In the genomic region with DNA sequence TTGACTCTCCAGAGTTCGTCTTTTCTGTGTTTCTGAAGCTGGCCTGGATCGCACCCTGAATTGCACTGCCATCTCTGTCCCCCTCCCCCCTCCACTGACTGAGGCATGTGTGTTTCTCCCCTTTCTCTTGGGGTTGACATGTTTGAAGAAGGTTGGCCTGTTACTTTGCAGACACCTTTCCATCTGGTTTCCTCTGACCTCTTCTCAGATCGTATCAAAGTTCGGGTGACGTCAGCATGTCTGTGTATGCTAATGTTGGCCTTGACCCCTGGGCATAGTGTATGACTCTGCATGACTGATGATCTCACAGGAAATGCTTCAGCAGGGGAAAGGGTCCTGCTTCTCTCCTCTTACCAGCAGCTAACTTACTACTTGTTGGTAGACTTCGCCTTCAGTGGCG, we compare ENCODE assay signal across 22 mouse cellular contexts. TPM values are rescaled to one million over a fixed set of nuclear protein-coding genes. Genes with fewer than 3 reads are reported as not detected.
DNase-seq lines count a peak whose midpoint lies in the region; ATAC-seq and TF ChIP-seq lines count a peak whose summit lies in the region.
"Had no signal": no experiment of that assay in that cellular context is flagged by ENCODE, and none has a peak within 500 bp of the region (broad histone marks: within the 10 kb centered on the region; RNA-seq: fewer than 3 reads in every experiment).

No protein-coding gene starts in this region.

- DNase-seq in CD4-positive, CD25-positive, alpha-beta regulatory T cell, adult 2 months (ENCODE audit: low read depth, low spot score) = peak; percentile 50
- peak; percentile 52 to 56 for DNase-seq in B cell, adult 2 months
- peak; percentile 25 for DNase-seq in naive thymus-derived CD4-positive, alpha-beta T cell, adult 2 months (ENCODE audit: low read depth)
- no peak for DNase-seq in Muller cell, postnatal 12 days (ENCODE audit: inconsistent ontology term)
- DNase-seq in kidney, adult 18-20 months = no peak
- DNase-seq in midbrain, postnatal 0 days (ENCODE audit: low spot score) = no peak
- DNase-seq: adrenal gland, postnatal 25 days; cerebellum, adult 18-20 months; heart, adult 18-20 months; kidney, postnatal 4 days; left cerebral cortex, postnatal 4 days; liver, embryonic 13.5 days; right cerebral cortex, postnatal 25 days; thymus, postnatal 14 days had no signal

- H3K4me1 ChIP-seq in midbrain, postnatal 0 days (ENCODE audit: insufficient read depth, low read length) = no peaks in the 10 kb centered on the region
- H3K4me1 ChIP-seq: heart, embryonic 13.5 days; kidney, embryonic 15.5 days; midbrain, embryonic 13.5 days had no signal

- no peak for ATAC-seq in CD4-positive, CD25-positive, alpha-beta regulatory T cell, adult 4 months
- peak; percentile 13; the same call in 1 of the 2 replicates for ATAC-seq in erythroblast, adult 5-6 weeks (replicated peaks; ENCODE audit: low FRiP score, poor library complexity, severe bottlenecking)
- no peak for ATAC-seq in midbrain, postnatal 0 days (ENCODE audit: low FRiP score)
- ATAC-seq: intestine, embryonic 16.5 days; midbrain, embryonic 13.5 days had no signal

- no peak overlapping the region for H3K4me3 ChIP-seq in midbrain, postnatal 0 days (ENCODE audit: low read depth, low read length)
- H3K4me3 ChIP-seq: heart, embryonic 13.5 days; kidney, embryonic 15.5 days; left cerebral cortex, adult 2 months; liver, embryonic 13.5 days; midbrain, embryonic 13.5 days had no signal

- H3K27me3 ChIP-seq in midbrain, postnatal 0 days (ENCODE audit: insufficient read depth, low read length) = no peaks in the 10 kb centered on the region
- H3K27me3 ChIP-seq: heart, embryonic 13.5 days; kidney, embryonic 15.5 days; liver, embryonic 13.5 days; midbrain, embryonic 13.5 days had no signal

- TF ChIP-seq CTCF in midbrain, postnatal 0 days (IDR thresholded peaks at IDR 0.05) = no peak

- no peaks in the 10 kb centered on the region for H3K9me3 ChIP-seq in midbrain, postnatal 0 days (ENCODE audit: low read length)
- H3K9me3 ChIP-seq: heart, embryonic 13.5 days; kidney, embryonic 15.5 days; liver, embryonic 13.5 days; midbrain, embryonic 13.5 days had no signal

- no peak overlapping the region for H3K9ac ChIP-seq in midbrain, postnatal 0 days (replicated peaks; ENCODE audit: low read length, poor library complexity, severe bottlenecking)
- H3K9ac ChIP-seq: heart, embryonic 13.5 days; hindbrain, embryonic 14.5 days; kidney, embryonic 15.5 days; liver, embryonic 13.5 days; midbrain, embryonic 13.5 days had no signal

- H3K4me2 ChIP-seq in midbrain, postnatal 0 days (ENCODE audit: low read depth, low read length, poor library complexity, severe bottlenecking) = no peak overlapping the region
- H3K4me2 ChIP-seq: heart, embryonic 13.5 days; hindbrain, embryonic 14.5 days; kidney, embryonic 15.5 days; liver, embryonic 13.5 days; midbrain, embryonic 13.5 days had no signal

- H3K27ac ChIP-seq in midbrain, postnatal 0 days (ENCODE audit: low read depth, low read length) = no peak overlapping the region
- H3K27ac ChIP-seq: heart, embryonic 13.5 days; hindbrain, embryonic 14.5 days; kidney, embryonic 15.5 days; left cerebral cortex, adult 2 months; liver, embryonic 13.5 days; midbrain, embryonic 13.5 days had no signal

- H3K36me3 ChIP-seq in midbrain, postnatal 0 days (ENCODE audit: insufficient read depth, low read length) = no peaks in the 10 kb centered on the region
- H3K36me3 ChIP-seq: heart, embryonic 13.5 days; kidney, embryonic 15.5 days; liver, embryonic 13.5 days; midbrain, embryonic 13.5 days had no signal

- WGBS in midbrain, postnatal 0 days = 87% methylated on average over 7 of the region's 7 CpGs

RNA-seq across cellular contexts. Expression of gene Plac8, which starts 11.0 kb away (rescaled TPM):
- 10 to 100 TPM in 1 of 2 experiments, 1 to 10 TPM in 1; 2.9 to 12.0 TPM for polyA plus RNA-seq in CD4-positive, CD25-positive, alpha-beta regulatory T cell, adult 4 months (2017; shearing (Covaris generic))
- 479 and 590 TPM in 2 replicates for total RNA-seq in erythroblast, adult 5-6 weeks (2015; ENCODE audit: low replicate concordance)
- 231 and 307 TPM in 2 replicates for total RNA-seq in erythroblast, adult 5-6 weeks (2017; ENCODE audit: low replicate concordance)
- 3.4 and 3.7 TPM in 2 replicates for total RNA-seq in midbrain, postnatal 0 days (2014; rRNA removed)
- polyA plus RNA-seq in midbrain, postnatal 0 days (2015; fragmentation: Nextera tagmentation; extraction: Ambion mirVana) = 1.3 and 1.7 TPM in 2 replicates
- total RNA-seq: left cerebral cortex, adult 2 months had no signal
- polyA plus RNA-seq: midbrain, embryonic 13.5 days had no signal

Comparison
In these comparisons a context has a peak if more than half of its experiments do, and no peak if none do; other contexts are left out.
1. DNase-seq: peak in CD4-positive, CD25-positive, alpha-beta regulatory T cell, adult 2 months (single experiment), B cell, adult 2 months (2 of 2) and naive thymus-derived CD4-positive, alpha-beta T cell, adult 2 months (single experiment); none in Muller cell, postnatal 12 days (single experiment), kidney, adult 18-20 months (single experiment) and midbrain, postnatal 0 days (single experiment).
2. RNA of gene Plac8, which starts 11.0 kb away (total RNA-seq): 231 to 590 TPM in erythroblast, adult 5-6 weeks; 3.4 to 3.7 TPM in midbrain, postnatal 0 days; every median in the first group is over 10 times any median in the second.